Mouse (Mus musculus) olfactory bulb, adult 2 months (tissue): ENCODE results near the gene Celsr3.

ENCODE experiments used
- CTCF ChIP-seq: fragments of 200-500 bp; IDR thresholded peaks from 2 replicates; pipeline ENCODE4 v1.5.1; 2012; ENCODE audit warnings: low read depth, mild to moderate bottlenecking, low read length, moderate library complexity; ENCODE audit not compliant: insufficient read depth
- POLR2A ChIP-seq: fragments of 200-500 bp; IDR thresholded peaks from 2 replicates; pipeline ENCODE4 v1.6.1; 2012; ENCODE audit warnings: mild to moderate bottlenecking, low read depth, low read length, moderate library complexity; ENCODE audit not compliant: insufficient read depth

DNA sequence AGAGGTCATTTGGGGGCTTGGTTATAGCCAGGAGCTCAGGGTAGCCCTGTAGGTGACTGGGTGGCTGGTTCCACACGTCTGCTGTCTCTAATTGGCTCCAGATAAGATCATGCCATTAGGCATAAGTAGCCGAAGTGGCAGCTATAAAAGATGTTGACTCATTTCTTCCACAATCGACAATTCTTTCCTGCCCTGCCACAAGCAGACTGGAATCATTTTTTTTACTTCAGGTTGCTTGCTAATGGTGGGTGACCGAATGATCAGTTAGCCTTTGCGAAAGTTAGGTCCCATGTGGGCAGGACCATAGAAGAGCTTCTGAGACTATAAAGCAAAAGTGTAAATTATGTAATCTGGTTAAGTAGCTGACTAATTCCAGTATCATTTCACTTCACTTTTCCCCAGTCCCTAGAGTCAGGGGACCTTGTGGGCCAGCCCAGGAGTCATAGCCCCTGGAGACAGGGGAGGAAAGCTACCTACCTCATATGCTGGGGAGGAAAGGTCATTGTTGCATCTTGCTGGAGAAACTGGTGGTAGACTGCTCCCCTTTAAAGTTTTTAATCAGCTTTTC lies 27.5 kb upstream of the Celsr3 start:
- TF ChIP-seq CTCF (no peak), POLR2A (no peak)
